Mouse (Mus musculus) bone marrow macrophage, adult 2 months (primary cell): ENCODE results near the gene Cbx4.

Experiments
- CTCF ChIP-seq: IDR thresholded peaks from 2 replicates; pipeline ENCODE4 v1.5.1; 2012; ENCODE audit warnings: low read depth, mild to moderate bottlenecking, low read length, moderate library complexity
- POLR2A ChIP-seq: IDR thresholded peaks from 2 replicates; pipeline ENCODE4 v1.6.1; 2012; ENCODE audit warnings: mild to moderate bottlenecking, low read depth, low read length, borderline replicate concordance

- TF ChIP-seq POLR2A (no peak), CTCF (no peak)
Measured at GRCm38 (mm10) chr11:119048133-119048510, 37.9 kb downstream of the Cbx4 start.
